Mouse (Mus musculus) lung, postnatal 0 days (tissue): ENCODE measurements at regions not wholly inside any gene's neighbourhood (a gene's known extent, or its start where the extent isn't known, plus 50 kb on each side); places are given as distances from the start of the nearest gene placed in this dataset.

Experiments used
- CTCF ChIP-seq: IDR thresholded peaks from 2 replicates; pipeline ENCODE4 v1.5.1; 2016; ENCODE audit warnings: antibody characterized with exemption, mild to moderate bottlenecking
- EP300 ChIP-seq: IDR thresholded peaks from 2 replicates; pipeline ENCODE4 v1.6.1; 2016; ENCODE audit warnings: antibody characterized with exemption, mild to moderate bottlenecking, control low read depth

GRCm38 (mm10) chr7:70690845-70691244 lies 324.3 kb upstream of the Nr2f2 start:
- TF ChIP-seq EP300 (no peak), CTCF (no peak)
